Mouse (Mus musculus) neural tube, postnatal 0 days (tissue): ENCODE results near the gene Aldh9a1. TPM values are rescaled to one million over a fixed set of nuclear protein-coding genes. Genes with fewer than 3 reads are reported as not detected.

ENCODE experiments used
- microRNA-seq: library from miRNA; unstranded; fragments of <30 nt; microRNA quantifications from one replicate; pipeline ENCODE4, GENCODE M21; 2016
- polyA plus RNA-seq: library from polyadenylated mRNA; unstranded; fragments of >200 nt; fragmentation: Nextera tagmentation; extraction: Ambion mirVana; gene quantifications from 2 replicates; pipeline ENCODE4 v1.2.1, GENCODE M21; 2015

Aldh9a1 gene
- 39.8 and 40.3 TPM in 2 replicates for polyA plus RNA-seq

GRCm38 (mm10) chr1:167349815-167350596 lies at the start of gene Aldh9a1:
TSS of gene Aldh9a1 (plus strand) at chr1:167349991.

GRCm38 (mm10) chr1:167308261-167309054 lies 41.3 kb upstream of the Aldh9a1 start, which contains the start of gene Tmco1:
TSS of gene Tmco1 (plus strand) at chr1:167308378.

GRCm38 (mm10) chr1:167393683-167394492 lies 44.1 kb downstream of the Aldh9a1 start, which contains the start of gene Mgst3:
TSS of gene Mgst3 (minus strand) at chr1:167393841.

Small RNA genes within 50 kb of the gene (microRNA-seq; reads per million reads assigned to microRNA genes)
- not detected for gene Gm25911

Other genes with a start within 250 kb of the Aldh9a1 start
- gene Uck2, start 64.7 kb upstream of the Aldh9a1 start, polyA plus RNA-seq: 35.1 and 36.2 TPM in 2 replicates
- gene Tmco1, start 41.6 kb upstream of the Aldh9a1 start, polyA plus RNA-seq: 71.6 and 72.8 TPM in 2 replicates
- 350 and 366 TPM in 2 replicates for gene Mgst3, start 43.9 kb downstream of the Aldh9a1 start, polyA plus RNA-seq
- gene Lrrc52, start 116.8 kb downstream of the Aldh9a1 start, polyA plus RNA-seq: 0.41 and 0.53 TPM in 2 replicates
- 23.5 and 28.6 TPM in 2 replicates for gene Rxrg, start 248.4 kb downstream of the Aldh9a1 start, polyA plus RNA-seq